Mouse (Mus musculus) embryonic facial prominence, embryonic 15.5 days (tissue): ENCODE data around the gene Olfr1066. TPM values are rescaled to one million over a fixed set of nuclear protein-coding genes. Genes with fewer than 3 reads are reported as not detected.
"Not testable (repeated sequence)": the region's sequence is repeated elsewhere in the genome, so short reads cannot be mapped to it uniquely, and the experiment has no call there.

Experiments used
- ATAC-seq: fragments of 200-750 bp; cut with Nextera tagmentation; 2 replicates; pipeline ENCODE4 v1.8.0; 2017; ENCODE audit warnings: low read depth, moderate TSS enrichment; ENCODE audit not compliant: insufficient number of reproducible peaks, low FRiP score, low TSS enrichment
- H3K27ac ChIP-seq: fragments of 300-500 bp; sonication (generic); replicated peaks from 2 replicates; pipeline ENCODE4 v1.5.1; 2015; ENCODE audit warnings: mild to moderate bottlenecking, inconsistent platforms
- H3K27me3 ChIP-seq: fragments of 300-500 bp; sonication (generic); 2 replicates; pipeline ENCODE4 v1.6.1; 2015; ENCODE audit warnings: inconsistent platforms
- H3K36me3 ChIP-seq: fragments of 300-500 bp; sonication (generic); 2 replicates; pipeline ENCODE4 v1.6.1; 2015; ENCODE audit warnings: mild to moderate bottlenecking, inconsistent platforms
- H3K4me1 ChIP-seq: fragments of 300-500 bp; sonication (generic); 2 replicates; pipeline ENCODE4 v1.6.1; 2015; ENCODE audit warnings: inconsistent platforms
- H3K4me2 ChIP-seq: fragments of 300-500 bp; sonication (generic); replicated peaks from 2 replicates; pipeline ENCODE4 v1.6.1; 2015; ENCODE audit warnings: mild to moderate bottlenecking, inconsistent platforms
- H3K4me3 ChIP-seq: fragments of 300-500 bp; sonication (generic); replicated peaks from 2 replicates; pipeline ENCODE4 v1.5.1; 2015; ENCODE audit warnings: mild to moderate bottlenecking, inconsistent platforms
- H3K9ac ChIP-seq: fragments of 300-500 bp; sonication (generic); 2 replicates; pipeline ENCODE4 v1.6.1; 2015; ENCODE audit warnings: inconsistent platforms
- H3K9me3 ChIP-seq: fragments of 300-500 bp; sonication (generic); replicated peaks from 2 replicates; pipeline ENCODE4 v1.6.1; 2016; ENCODE audit warnings: inconsistent platforms
- WGBS: fragments of 180-500 bp; shearing (Covaris S2); methylation state at CpG from one replicate; pipeline ENCODE4 v1.1.7; 2015; 5-methylcytosine and 5-hydroxymethylcytosine counted together
- polyA plus RNA-seq: library from polyadenylated mRNA; unstranded; fragments of >200 nt; fragmentation: Nextera tagmentation; extraction: Ambion mirVana; gene quantifications from 2 replicates; pipeline ENCODE4 v1.2.1, GENCODE M21; 2015

The Olfr1066 gene
- not detected in 2 replicates for polyA plus RNA-seq

GRCm38 (mm10) chr2:86456169-86456568, at the start of gene Olfr1066:
Gene Olfr1066, minus strand, starts transcription at chr2:86456269.
- H3K4me1 ChIP-seq, result no peaks in the 10 kb centered on the region
- no peak within 1 kb of the TSS for H3K27ac ChIP-seq
- WGBS, result 85% methylated on average over 1 of the region's 1 CpGs
- H3K4me2 ChIP-seq, result no peak within 1 kb of the TSS
- no peak within 1 kb of the TSS for H3K9ac ChIP-seq
- H3K36me3 ChIP-seq, result no peaks in the 10 kb centered on the region
- H3K4me3 ChIP-seq, result no peak within 1 kb of the TSS
- no peak for ATAC-seq
- no peaks in the 10 kb centered on the region for H3K9me3 ChIP-seq
- H3K27me3 ChIP-seq, result no peaks in the 10 kb centered on the region

DNA sequence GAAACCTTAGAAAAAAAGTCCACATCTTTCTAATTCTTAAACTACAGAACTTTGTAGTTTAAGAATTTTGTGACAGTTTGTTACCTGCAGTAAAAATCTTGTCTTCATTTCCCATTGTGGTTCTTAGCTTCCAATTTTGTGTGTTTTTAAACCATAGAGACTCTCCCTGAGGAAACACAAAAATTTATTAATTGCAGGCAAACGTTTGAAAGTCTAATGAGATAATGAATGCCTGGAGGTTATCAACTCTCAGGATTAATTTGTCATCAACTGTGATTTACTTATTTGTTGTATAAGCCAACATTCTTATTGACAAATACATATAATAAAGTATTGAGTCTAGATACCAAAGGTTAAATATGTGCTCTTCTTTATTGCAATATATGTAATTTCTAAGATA, 31.2 kb upstream of the Olfr1066 start, which contains the start of gene Olfr228:
Olfr228 (minus strand) TSS at position 101 of the 400 bp plus-strand sequence.
- WGBS, result 22% methylated on average over 1 of the region's 1 CpGs
- Histone ChIP-seq H3K9me3 (no peaks in the 10 kb centered on the region), H3K27ac (no peak within 1 kb of the TSS), H3K36me3 (no peaks in the 10 kb centered on the region), H3K4me1 (no peaks in the 10 kb centered on the region), H3K4me2 (no peak within 1 kb of the TSS), H3K9ac (no peak within 1 kb of the TSS), H3K4me3 (no peak within 1 kb of the TSS), H3K27me3 (no peaks in the 10 kb centered on the region)
- no peak for ATAC-seq

- Histone ChIP-seq H3K9me3 (no peaks in the 10 kb centered on the region), H3K4me2 (0 out of 2 replicates have a peak overlapping the region, but pooled peaks have one; percentile 28), H3K4me1 (no peaks in the 10 kb centered on the region), H3K9ac (no peak overlapping the region), H3K36me3 (no peaks in the 10 kb centered on the region), H3K4me3 (no peak overlapping the region), H3K27ac (no peak overlapping the region), H3K27me3 (no peaks in the 10 kb centered on the region)
- ATAC-seq, result no peak
- WGBS, result 24% methylated on average over 10 of the region's 10 CpGs
Observed at GRCm38 (mm10) chr2:86464442-86465109, 8.5 kb upstream of the Olfr1066 start.

GRCm38 (mm10) chr2:86460434-86460833, 4.4 kb upstream of the Olfr1066 start:
- Histone ChIP-seq H3K4me3 (no peak overlapping the region), H3K36me3 (no peaks in the 10 kb centered on the region), H3K9ac (no peak overlapping the region), H3K4me1 (no peaks in the 10 kb centered on the region), H3K27ac (no peak overlapping the region), H3K4me2 (no peak overlapping the region), H3K27me3 (no peaks in the 10 kb centered on the region), H3K9me3 (no peaks in the 10 kb centered on the region)
- no peak for ATAC-seq
- 85% methylated on average over 1 of the region's 1 CpGs for WGBS

DNA sequence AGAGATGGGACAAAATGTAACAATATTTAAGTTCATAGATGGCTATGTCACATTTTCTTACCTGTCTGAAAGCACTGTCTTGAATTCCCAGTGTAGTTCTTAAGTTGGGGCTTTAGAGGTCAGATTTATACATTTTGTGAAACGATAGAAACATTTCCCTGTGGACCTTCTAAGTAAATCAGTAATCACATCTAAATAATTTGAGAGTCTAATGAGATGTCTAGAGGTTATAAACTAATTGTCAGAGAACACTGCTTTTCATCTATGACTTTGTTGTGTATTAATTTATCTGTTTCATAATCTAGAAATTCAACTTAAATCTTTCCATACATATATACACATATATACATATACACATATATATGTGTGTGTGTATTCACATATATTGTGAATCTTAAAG, 5.6 kb downstream of the Olfr1066 start, which contains the start of gene Olfr1065:
Olfr1065 (minus strand) TSS at position 101 of the 400 bp plus-strand sequence.
- H3K36me3 ChIP-seq, H3K27me3 ChIP-seq, H3K4me3 ChIP-seq, H3K27ac ChIP-seq, ATAC-seq, H3K4me2 ChIP-seq, H3K9ac ChIP-seq, H3K4me1 ChIP-seq, H3K9me3 ChIP-seq: not testable (repeated sequence)
- 75% methylated on average over 1 of the region's 1 CpGs for WGBS

DNA sequence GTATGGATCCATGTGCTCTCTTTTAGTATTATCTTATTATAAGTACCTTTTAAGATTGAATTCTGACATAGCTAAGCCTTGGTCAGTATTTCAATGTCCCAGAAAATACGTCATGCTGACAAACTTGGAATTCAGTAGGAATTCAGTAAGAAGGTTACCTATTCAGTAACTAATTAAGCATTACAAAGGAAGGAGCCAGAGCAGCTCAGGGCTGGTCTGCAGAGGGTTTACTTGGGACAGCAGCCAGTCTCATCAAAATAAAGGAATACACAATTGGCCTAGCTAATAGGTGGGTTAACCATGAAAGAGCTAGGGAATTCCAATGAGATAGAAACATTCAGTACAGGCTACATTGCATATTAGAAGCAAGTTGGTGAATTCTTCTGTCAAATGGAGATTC, 14.0 kb downstream of the Olfr1066 start:
- not testable (repeated sequence) for H3K36me3 ChIP-seq, H3K27ac ChIP-seq, H3K4me2 ChIP-seq, H3K27me3 ChIP-seq, H3K4me3 ChIP-seq, H3K9ac ChIP-seq, H3K9me3 ChIP-seq, ATAC-seq, H3K4me1 ChIP-seq
- WGBS, result 69% methylated on average over 1 of the region's 1 CpGs

GRCm38 (mm10) chr2:86428511-86428910, 27.6 kb downstream of the Olfr1066 start:
- 75% methylated on average over 8 of the region's 8 CpGs for WGBS

GRCm38 (mm10) chr2:86426649-86427048, 29.4 kb downstream of the Olfr1066 start, which contains the start of gene Olfr1062:
Gene Olfr1062, minus strand, starts transcription at chr2:86426749.
- not testable (repeated sequence) for H3K4me2 ChIP-seq, ATAC-seq, H3K4me1 ChIP-seq, H3K27ac ChIP-seq, H3K27me3 ChIP-seq, H3K9ac ChIP-seq, H3K4me3 ChIP-seq, H3K36me3 ChIP-seq, H3K9me3 ChIP-seq

More at GRCm38 (mm10) chr2:86428511-86428910, 27.6 kb downstream of the Olfr1066 start:
- not testable (repeated sequence) for H3K4me3 ChIP-seq, H3K9me3 ChIP-seq, H3K36me3 ChIP-seq, H3K4me2 ChIP-seq, H3K9ac ChIP-seq, ATAC-seq, H3K27me3 ChIP-seq, H3K4me1 ChIP-seq, H3K27ac ChIP-seq

DNA sequence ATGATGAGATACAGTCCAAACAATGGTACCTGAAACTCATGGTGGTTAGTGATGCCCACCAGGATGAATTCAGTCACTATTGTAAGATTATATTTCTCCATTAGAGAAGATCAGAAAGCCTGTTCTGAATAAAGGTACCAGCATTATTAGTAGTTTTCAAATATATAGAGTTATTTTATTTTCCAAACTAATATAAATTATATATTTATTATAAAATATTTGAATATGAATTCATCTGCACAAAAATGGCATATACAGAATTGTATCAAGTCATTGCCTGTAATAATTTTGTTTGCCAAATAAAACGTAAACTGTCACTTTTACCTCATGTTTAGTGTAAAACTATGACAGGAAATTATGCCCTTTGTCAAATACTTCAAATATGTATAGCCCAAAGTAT, 42.1 kb downstream of the Olfr1066 start, which contains the start of gene Olfr1061:
Olfr1061 (minus strand) TSS at position 101 of the 400 bp plus-strand sequence.
- Histone ChIP-seq H3K9ac (no peak within 1 kb of the TSS), H3K36me3 (no peaks in the 10 kb centered on the region), H3K4me1 (no peaks in the 10 kb centered on the region), H3K9me3 (no peaks in the 10 kb centered on the region), H3K4me2 (no peak within 1 kb of the TSS), H3K27me3 (no peaks in the 10 kb centered on the region), H3K27ac (no peak within 1 kb of the TSS), H3K4me3 (no peak within 1 kb of the TSS)
- 77% methylated on average over 1 of the region's 1 CpGs for WGBS
- no peak for ATAC-seq

Other genes with a start within 250 kb of the Olfr1066 start
- gene Olfr1046, start 237.0 kb downstream of the Olfr1066 start, polyA plus RNA-seq, result 0.12 and 0.52 TPM in 2 replicates
- 0.24 and 0.56 TPM in 2 replicates for gene Olfr1047, start 224.9 kb downstream of the Olfr1066 start, polyA plus RNA-seq
- 0.20 TPM in 1 of 2 replicates, not detected in the other for gene Olfr1048, start 216.0 kb downstream of the Olfr1066 start, polyA plus RNA-seq
- not detected in 2 replicates for gene Olfr1049, start 197.9 kb downstream of the Olfr1066 start, polyA plus RNA-seq
- not detected in 2 replicates for gene Olfr1051, start 177.2 kb downstream of the Olfr1066 start, polyA plus RNA-seq
- 0.12 and 0.23 TPM in 2 replicates for gene Olfr1052, start 163.8 kb downstream of the Olfr1066 start, polyA plus RNA-seq
- not detected in 2 replicates for gene Olfr1053, start 141.0 kb downstream of the Olfr1066 start, polyA plus RNA-seq
- gene Olfr1054, start 120.8 kb downstream of the Olfr1066 start, polyA plus RNA-seq, result 0.29 and 0.38 TPM in 2 replicates
- gene Olfr1055, start 106.0 kb downstream of the Olfr1066 start, polyA plus RNA-seq, result not detected in 2 replicates
- 0.44 TPM in 1 of 2 replicates, not detected in the other for gene Olfr1056, start 93.8 kb downstream of the Olfr1066 start, polyA plus RNA-seq
- 0.05 TPM in 1 of 2 replicates, not detected in the other for gene Olfr1057, start 77.9 kb downstream of the Olfr1066 start, polyA plus RNA-seq
- 0.22 and 0.98 TPM in 2 replicates for gene Olfr1058, start 67.7 kb downstream of the Olfr1066 start, polyA plus RNA-seq
- gene Olfr1061, start 42.2 kb downstream of the Olfr1066 start, polyA plus RNA-seq, result not detected in 2 replicates
- gene Olfr1062, start 29.5 kb downstream of the Olfr1066 start, polyA plus RNA-seq, result 0.05 TPM in 1 of 2 replicates, not detected in the other
- 0.09 and 0.29 TPM in 2 replicates for gene Olfr1065, start 5.7 kb downstream of the Olfr1066 start, polyA plus RNA-seq
- gene Olfr228, start 31.1 kb upstream of the Olfr1066 start, polyA plus RNA-seq, result 0.32 and 0.44 TPM in 2 replicates
- gene Olfr1076, start 52.2 kb upstream of the Olfr1066 start, polyA plus RNA-seq, result not detected in 2 replicates
- gene Olfr1079, start 86.2 kb upstream of the Olfr1066 start, polyA plus RNA-seq, result 0.12 and 0.32 TPM in 2 replicates
- gene Olfr1080, start 102.0 kb upstream of the Olfr1066 start, polyA plus RNA-seq, result not detected in 2 replicates
- gene Olfr1082, start 142.7 kb upstream of the Olfr1066 start, polyA plus RNA-seq, result not detected in 2 replicates
- not detected in 2 replicates for gene Olfr1084, start 183.5 kb upstream of the Olfr1066 start, polyA plus RNA-seq
- gene Olfr1085, start 205.8 kb upstream of the Olfr1066 start, polyA plus RNA-seq, result not detected in 2 replicates
- gene Olfr1086, start 223.8 kb upstream of the Olfr1066 start, polyA plus RNA-seq, result not detected in 2 replicates
- gene Olfr1087, start 242.1 kb upstream of the Olfr1066 start, polyA plus RNA-seq, result 0.35 TPM in 1 of 2 replicates, not detected in the other